ENCODE assay signal across 18 mouse cellular contexts in genomic region chr8:72415252-72415651, GRCm38 (mm10). TPM values are rescaled to one million over a fixed set of nuclear protein-coding genes. Genes with fewer than 3 reads are reported as not detected.
DNase-seq lines count a peak whose midpoint lies in the region; ATAC-seq and TF ChIP-seq lines count a peak whose summit lies in the region.
"Had no signal": no experiment of that assay in that cellular context is flagged by ENCODE, and none has a peak within 500 bp of the region (broad histone marks: within the 10 kb centered on the region; RNA-seq: fewer than 3 reads in every experiment).

No protein-coding gene starts in this region.

- H3K9me3 ChIP-seq in hindbrain, embryonic 13.5 days = no peaks in the 10 kb centered on the region
- H3K9me3 ChIP-seq in hindbrain, embryonic 10.5 days = no peaks in the 10 kb centered on the region
- no peaks in the 10 kb centered on the region for H3K9me3 ChIP-seq in liver, postnatal 0 days (ENCODE audit: low read length)
- H3K9me3 ChIP-seq: forebrain, embryonic 13.5 days; kidney, embryonic 15.5 days; megakaryocyte, embryonic 14.5 days had no signal

- TF ChIP-seq CTCF in liver, postnatal 0 days (IDR thresholded peaks at IDR 0.05; ENCODE audit: low read depth) = no peak

- peak; percentile 30 to 36 for DNase-seq in cerebellum, postnatal 10 days
- no peak for DNase-seq in cerebellum, adult 9-10 months
- no peak for DNase-seq in hindbrain, embryonic 10.5 days (ENCODE audit: low spot score)
- DNase-seq in liver, postnatal 0 days = peak; percentile 65
- no peak for DNase-seq in ovary, postnatal 36 days (ENCODE audit: low spot score)
- no peak for DNase-seq in right cerebral cortex, postnatal 4 days
- DNase-seq: adrenal gland, adult 2 months; heart, adult 18-20 months; lung, postnatal 14 days; right cerebral cortex, adult 18-20 months; thymus, adult 18-20 months had no signal

- ATAC-seq in hindbrain, embryonic 13.5 days (ENCODE audit: low FRiP score) = no peak
- ATAC-seq in erythroid progenitor cell, adult 5-6 weeks (replicated peaks; ENCODE audit: low FRiP score, poor library complexity, severe bottlenecking) = peak; percentile 20
- peak; percentile 12 for ATAC-seq in liver, postnatal 0 days
- ATAC-seq: forebrain, embryonic 13.5 days; midbrain, embryonic 16.5 days had no signal

- WGBS in hindbrain, embryonic 13.5 days = 84% methylated on average over 2 of the region's 2 CpGs
- WGBS in hindbrain, embryonic 10.5 days = 89% methylated on average over 2 of the region's 2 CpGs
- 47% methylated on average over 2 of the region's 2 CpGs for WGBS in liver, postnatal 0 days (ENCODE audit: insufficient replicate concordance)

- H3K27me3 ChIP-seq in hindbrain, embryonic 13.5 days = no peaks in the 10 kb centered on the region
- H3K27me3 ChIP-seq in hindbrain, embryonic 10.5 days (ENCODE audit: insufficient read depth, poor library complexity, severe bottlenecking) = no peaks in the 10 kb centered on the region
- no peaks in the 10 kb centered on the region for H3K27me3 ChIP-seq in liver, postnatal 0 days (ENCODE audit: insufficient read depth, low read length)
- H3K27me3 ChIP-seq: CH12.LX; forebrain, embryonic 13.5 days; kidney, embryonic 15.5 days; megakaryocyte, embryonic 14.5 days had no signal

- H3K27ac ChIP-seq in hindbrain, embryonic 13.5 days = no peak overlapping the region
- H3K27ac ChIP-seq in hindbrain, embryonic 10.5 days = no peak overlapping the region
- peak overlapping the region; percentile 93 for H3K27ac ChIP-seq in liver, postnatal 0 days (ENCODE audit: low read depth)
- H3K27ac ChIP-seq: forebrain, embryonic 13.5 days; kidney, embryonic 15.5 days had no signal

- H3K4me2 ChIP-seq in hindbrain, embryonic 13.5 days = no peak overlapping the region
- peak overlapping the region; percentile 65 for H3K4me2 ChIP-seq in liver, postnatal 0 days (ENCODE audit: low read depth, low read length)
- H3K4me2 ChIP-seq: forebrain, embryonic 13.5 days; kidney, embryonic 15.5 days had no signal

- H3K9ac ChIP-seq in hindbrain, embryonic 13.5 days = 0 out of 2 replicates have a peak overlapping the region, but pooled peaks have one; percentile 26
- peak overlapping the region; percentile 48 for H3K9ac ChIP-seq in liver, postnatal 0 days (replicated peaks)
- H3K9ac ChIP-seq: forebrain, embryonic 13.5 days; kidney, embryonic 15.5 days had no signal

- H3K4me1 ChIP-seq in hindbrain, embryonic 13.5 days (replicated peaks) = peaks cover 71% of the 10 kb centered on the region
- peaks cover 54% of the 10 kb centered on the region for H3K4me1 ChIP-seq in hindbrain, embryonic 10.5 days (replicated peaks)
- H3K4me1 ChIP-seq in liver, postnatal 0 days (ENCODE audit: insufficient read depth) = peaks cover 88% of the 10 kb centered on the region

- TF ChIP-seq EP300 in liver, postnatal 0 days (IDR thresholded peaks at IDR 0.05; ENCODE audit: low read depth) = no peak; the same call in 1 of the 2 replicates

- H3K36me3 ChIP-seq in hindbrain, embryonic 13.5 days = peaks cover 18% of the 10 kb centered on the region; the same call in 1 of the 2 replicates
- H3K36me3 ChIP-seq in hindbrain, embryonic 10.5 days = peaks cover 66% of the 10 kb centered on the region
- 0 out of 2 replicates have a peak, but pooled peaks cover 6% of the 10 kb centered on the region for H3K36me3 ChIP-seq in liver, postnatal 0 days (replicated peaks; ENCODE audit: insufficient read depth, low read length)

- no peak overlapping the region for H3K4me3 ChIP-seq in hindbrain, embryonic 13.5 days
- no peak overlapping the region for H3K4me3 ChIP-seq in hindbrain, embryonic 10.5 days
- no peak overlapping the region for H3K4me3 ChIP-seq in liver, postnatal 0 days (ENCODE audit: low read depth, low read length)
- H3K4me3 ChIP-seq: forebrain, embryonic 13.5 days; kidney, embryonic 15.5 days; megakaryocyte, embryonic 14.5 days had no signal

RNA-seq across cellular contexts. Expression of gene Eps15l1, which starts 6.0 kb away (rescaled TPM):
- 62.0 and 65.0 TPM in 2 replicates for polyA plus RNA-seq in hindbrain, embryonic 13.5 days (2015; fragmentation: Nextera tagmentation; extraction: Ambion mirVana)
- 73.8 and 74.3 TPM in 2 replicates for polyA plus RNA-seq in hindbrain, embryonic 10.5 days (2016; fragmentation: Nextera tagmentation; extraction: Ambion mirVana)
- total RNA-seq in erythroid progenitor cell, adult 5-6 weeks (2015; ENCODE audit: low replicate concordance) = 141 and 151 TPM in 2 replicates
- total RNA-seq in erythroid progenitor cell, adult 5-6 weeks (2017; ENCODE audit: low replicate concordance) = 109 and 118 TPM in 2 replicates
- polyA plus RNA-seq in liver, postnatal 0 days (2015; fragmentation: Nextera tagmentation; extraction: Ambion mirVana) = 9.3 and 10.1 TPM in 2 replicates

RNA-seq across cellular contexts. Expression of gene Calr3, which starts 28.4 kb away (rescaled TPM):
- 1.1 and 1.3 TPM in 2 replicates for polyA plus RNA-seq in hindbrain, embryonic 13.5 days (2015; fragmentation: Nextera tagmentation; extraction: Ambion mirVana)
- polyA plus RNA-seq in hindbrain, embryonic 10.5 days (2016; fragmentation: Nextera tagmentation; extraction: Ambion mirVana) = 0.80 and 1.6 TPM in 2 replicates
- total RNA-seq in erythroid progenitor cell, adult 5-6 weeks (2015; ENCODE audit: low replicate concordance) = not detected in 2 replicates
- not detected in 2 replicates for total RNA-seq in erythroid progenitor cell, adult 5-6 weeks (2017; ENCODE audit: low replicate concordance)
- 0.46 and 0.72 TPM in 2 replicates for polyA plus RNA-seq in liver, postnatal 0 days (2015; fragmentation: Nextera tagmentation; extraction: Ambion mirVana)

RNA-seq across cellular contexts. Expression of gene 1700030K09Rik, which starts 28.4 kb away (rescaled TPM):
- 18.0 and 18.9 TPM in 2 replicates for polyA plus RNA-seq in hindbrain, embryonic 13.5 days (2015; fragmentation: Nextera tagmentation; extraction: Ambion mirVana)
- 14.3 and 15.5 TPM in 2 replicates for polyA plus RNA-seq in hindbrain, embryonic 10.5 days (2016; fragmentation: Nextera tagmentation; extraction: Ambion mirVana)
- total RNA-seq in erythroid progenitor cell, adult 5-6 weeks (2015; ENCODE audit: low replicate concordance) = 0.84 TPM in 1 of 2 replicates, not detected in the other
- total RNA-seq in erythroid progenitor cell, adult 5-6 weeks (2017; ENCODE audit: low replicate concordance) = 1.4 and 1.8 TPM in 2 replicates
- 2.1 and 2.2 TPM in 2 replicates for polyA plus RNA-seq in liver, postnatal 0 days (2015; fragmentation: Nextera tagmentation; extraction: Ambion mirVana)

RNA-seq across cellular contexts. Expression of gene Cherp, which starts 59.8 kb away (rescaled TPM):
- 51.9 and 54.2 TPM in 2 replicates for polyA plus RNA-seq in hindbrain, embryonic 13.5 days (2015; fragmentation: Nextera tagmentation; extraction: Ambion mirVana)
- 99.1 and 105 TPM in 2 replicates for polyA plus RNA-seq in hindbrain, embryonic 10.5 days (2016; fragmentation: Nextera tagmentation; extraction: Ambion mirVana)
- 52.4 and 63.1 TPM in 2 replicates for total RNA-seq in erythroid progenitor cell, adult 5-6 weeks (2015; ENCODE audit: low replicate concordance)
- 14.8 and 18.6 TPM in 2 replicates for total RNA-seq in erythroid progenitor cell, adult 5-6 weeks (2017; ENCODE audit: low replicate concordance)
- 9.2 and 11.2 TPM in 2 replicates for polyA plus RNA-seq in liver, postnatal 0 days (2015; fragmentation: Nextera tagmentation; extraction: Ambion mirVana)

Comparison
In these comparisons a context has a peak if more than half of its experiments do, and no peak if none do; other contexts are left out.
1. DNase-seq: peak in cerebellum, postnatal 10 days (2 of 2) and liver, postnatal 0 days (single experiment); none in cerebellum, adult 9-10 months (single experiment), hindbrain, embryonic 10.5 days (single experiment), ovary, postnatal 36 days (single experiment) and right cerebral cortex, postnatal 4 days (single experiment).